Mouse (Mus musculus): ENCODE results near the gene Egflam. TPM values are rescaled to one million over a fixed set of nuclear protein-coding genes. Genes with fewer than 3 reads are reported as not detected.

Gene Egflam
- polyA plus RNA-seq, 1 experiment = 15.9 TPM

DNA sequence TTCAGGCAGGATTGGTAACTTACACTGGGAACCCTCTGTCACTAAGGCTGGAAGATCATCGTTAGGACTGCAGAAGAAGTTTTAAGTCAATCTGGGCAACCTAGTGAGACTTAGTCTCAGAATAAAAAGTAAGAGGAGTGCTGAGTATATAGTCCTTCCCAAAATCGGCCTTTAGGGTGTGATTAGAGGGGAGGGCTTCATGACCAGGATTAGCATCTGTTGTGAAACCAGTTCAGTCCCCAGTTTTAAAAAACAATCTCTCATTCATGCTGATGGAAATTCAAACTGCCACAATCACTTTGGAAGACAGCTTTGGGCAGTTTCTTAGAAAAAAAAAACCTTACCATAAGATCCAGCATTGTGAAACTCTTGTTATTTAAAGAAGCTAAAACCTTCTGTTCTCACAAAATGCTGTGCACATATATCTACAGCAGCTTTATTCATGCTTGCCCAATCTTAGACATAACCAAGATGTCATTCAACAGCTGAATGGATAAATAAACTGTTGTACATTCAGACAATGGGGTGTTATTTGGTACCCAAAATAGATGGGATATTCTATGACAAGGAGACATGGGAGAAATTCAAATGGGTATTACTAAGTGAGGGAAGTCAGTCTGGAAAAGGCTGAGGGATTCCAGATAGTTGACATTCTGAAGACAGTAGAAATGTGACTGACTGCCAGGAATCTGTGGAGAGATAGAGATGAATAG, 75.4 kb downstream of the Egflam start:
- TF ChIP-seq CTCF (IDR thresholded peaks at IDR 0.05; ENCODE audit: control insufficient read depth, insufficient read depth, insufficient replicate concordance, low read depth, low read length) (no peak), POLR2A (IDR thresholded peaks at IDR 0.05; ENCODE audit: control insufficient read depth, low read depth, low read length) (no peak)
- no peaks in the 10 kb centered on the region for H3K36me3 ChIP-seq (ENCODE audit: control insufficient read depth, insufficient read depth, low read length)
- H3K27ac ChIP-seq (ENCODE audit: control insufficient read depth, insufficient read depth, low read depth, low read length) = no peak overlapping the region
- H3K4me1 ChIP-seq (ENCODE audit: control insufficient read depth, insufficient read depth, low read length) = no peaks in the 10 kb centered on the region
- no peak overlapping the region for H3K4me3 ChIP-seq (ENCODE audit: control insufficient read depth, low read depth, low read length)
- no peaks in the 10 kb centered on the region for H3K27me3 ChIP-seq (ENCODE audit: control insufficient read depth, insufficient read depth, low read length)

DNA sequence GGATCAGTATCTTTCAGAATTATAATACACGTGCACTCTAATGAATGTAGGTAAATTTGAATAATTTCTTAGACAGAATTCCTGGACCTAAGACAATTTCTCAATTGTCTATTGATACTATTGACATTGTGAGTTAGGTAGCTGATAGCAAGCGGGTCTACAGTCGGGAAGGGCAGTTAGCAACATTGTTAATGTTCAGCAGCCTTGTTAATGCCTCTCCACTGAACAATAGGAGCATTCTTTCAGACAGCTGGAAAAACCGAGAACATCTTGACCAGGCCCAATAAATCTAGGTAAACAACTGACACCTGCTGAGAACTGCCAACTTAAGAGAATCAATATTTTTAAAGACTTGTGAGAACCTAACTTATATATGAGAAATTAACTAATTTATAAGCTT, 77.3 kb downstream of the Egflam start:
- H3K27me3 ChIP-seq (ENCODE audit: control insufficient read depth, insufficient read depth, low read length) = no peaks in the 10 kb centered on the region
- no peaks in the 10 kb centered on the region for H3K36me3 ChIP-seq (ENCODE audit: control insufficient read depth, insufficient read depth, low read length)
- no peak overlapping the region for H3K4me3 ChIP-seq (ENCODE audit: control insufficient read depth, low read depth, low read length)
- TF ChIP-seq CTCF (IDR thresholded peaks at IDR 0.05; ENCODE audit: control insufficient read depth, insufficient read depth, insufficient replicate concordance, low read depth, low read length) (no peak), POLR2A (IDR thresholded peaks at IDR 0.05; ENCODE audit: control insufficient read depth, low read depth, low read length) (no peak)
- no peak overlapping the region for H3K27ac ChIP-seq (ENCODE audit: control insufficient read depth, insufficient read depth, low read depth, low read length)
- H3K4me1 ChIP-seq (ENCODE audit: control insufficient read depth, insufficient read depth, low read length) = no peaks in the 10 kb centered on the region

DNA sequence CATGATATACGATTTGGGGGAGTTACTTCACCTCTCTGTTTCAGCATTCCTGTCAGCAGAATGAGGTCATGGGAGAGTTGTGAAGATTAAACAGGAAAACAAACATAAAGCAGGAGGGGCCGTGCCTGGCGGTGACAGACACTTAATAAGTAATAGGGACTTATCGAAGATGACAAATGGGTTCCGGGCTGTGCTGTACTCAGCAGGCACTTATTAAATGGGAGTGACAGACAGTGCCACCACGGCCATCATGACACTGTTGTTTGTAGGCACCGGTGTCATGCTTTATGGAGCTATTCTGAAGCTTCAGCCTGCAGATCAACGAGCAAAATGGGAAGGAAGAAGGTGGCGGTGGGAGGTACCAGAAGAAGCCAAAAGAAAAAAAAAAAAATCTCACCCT, 82.7 kb downstream of the Egflam start:
- TF ChIP-seq POLR2A (IDR thresholded peaks at IDR 0.05; ENCODE audit: control insufficient read depth, low read depth, low read length) (no peak), CTCF (IDR thresholded peaks at IDR 0.05; ENCODE audit: control insufficient read depth, insufficient read depth, insufficient replicate concordance, low read depth, low read length) (no peak)
- Histone ChIP-seq H3K4me1 (ENCODE audit: control insufficient read depth, insufficient read depth, low read length) (no peaks in the 10 kb centered on the region), H3K4me3 (ENCODE audit: control insufficient read depth, low read depth, low read length) (no peak overlapping the region), H3K36me3 (ENCODE audit: control insufficient read depth, insufficient read depth, low read length) (no peaks in the 10 kb centered on the region), H3K27ac (ENCODE audit: control insufficient read depth, insufficient read depth, low read depth, low read length) (no peak overlapping the region), H3K27me3 (ENCODE audit: control insufficient read depth, insufficient read depth, low read length) (no peaks in the 10 kb centered on the region)

DNA sequence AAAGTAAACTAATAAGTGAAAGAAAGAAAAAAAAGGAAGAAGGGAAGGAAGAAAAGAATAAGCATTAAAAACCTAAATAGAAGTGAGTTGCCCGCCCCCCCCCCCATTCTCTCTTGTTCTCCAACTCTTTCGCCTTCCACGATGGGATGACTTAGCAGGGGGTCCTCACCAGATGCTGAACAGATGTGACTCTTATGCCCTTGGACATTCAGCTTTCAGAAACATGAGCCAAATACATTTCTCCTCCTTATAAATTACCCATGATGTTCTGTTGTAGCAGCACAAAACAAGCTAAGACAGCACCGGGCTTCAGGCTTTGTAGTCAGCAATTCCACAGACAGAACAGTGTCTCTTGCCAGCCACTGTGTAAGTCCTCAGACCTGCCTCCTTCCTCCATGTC, 89.5 kb downstream of the Egflam start:
- Histone ChIP-seq H3K36me3 (ENCODE audit: control insufficient read depth, insufficient read depth, low read length) (no peaks in the 10 kb centered on the region), H3K27ac (ENCODE audit: control insufficient read depth, insufficient read depth, low read depth, low read length) (no peak overlapping the region), H3K27me3 (ENCODE audit: control insufficient read depth, insufficient read depth, low read length) (no peaks in the 10 kb centered on the region), H3K4me3 (ENCODE audit: control insufficient read depth, low read depth, low read length) (no peak overlapping the region), H3K4me1 (ENCODE audit: control insufficient read depth, insufficient read depth, low read length) (0 out of 2 replicates have a peak, but pooled peaks cover 2% of the 10 kb centered on the region)
- TF ChIP-seq CTCF (IDR thresholded peaks at IDR 0.05; ENCODE audit: control insufficient read depth, insufficient read depth, insufficient replicate concordance, low read depth, low read length) (no peak), POLR2A (IDR thresholded peaks at IDR 0.05; ENCODE audit: control insufficient read depth, low read depth, low read length) (no peak)

GRCm38 (mm10) chr15:7299892-7300291, 98.3 kb downstream of the Egflam start:
- TF ChIP-seq CTCF (IDR thresholded peaks at IDR 0.05; ENCODE audit: control insufficient read depth, insufficient read depth, insufficient replicate concordance, low read depth, low read length) = no peak
- no peak for TF ChIP-seq POLR2A (IDR thresholded peaks at IDR 0.05; ENCODE audit: control insufficient read depth, low read depth, low read length)

GRCm38 (mm10) chr15:7295199-7295598, 103.0 kb downstream of the Egflam start:
- no peak overlapping the region for H3K27ac ChIP-seq (ENCODE audit: control insufficient read depth, insufficient read depth, low read depth, low read length)
- no peak for TF ChIP-seq CTCF (IDR thresholded peaks at IDR 0.05; ENCODE audit: control insufficient read depth, insufficient read depth, insufficient replicate concordance, low read depth, low read length)
- no peak for TF ChIP-seq POLR2A (IDR thresholded peaks at IDR 0.05; ENCODE audit: control insufficient read depth, low read depth, low read length)
- H3K27me3 ChIP-seq (ENCODE audit: control insufficient read depth, insufficient read depth, low read length) = no peaks in the 10 kb centered on the region

More at GRCm38 (mm10) chr15:7299892-7300291, 98.3 kb downstream of the Egflam start:
- no peak overlapping the region for H3K4me3 ChIP-seq (ENCODE audit: control insufficient read depth, low read depth, low read length)
- no peak overlapping the region for H3K27ac ChIP-seq (ENCODE audit: control insufficient read depth, insufficient read depth, low read depth, low read length)
- H3K36me3 ChIP-seq (ENCODE audit: control insufficient read depth, insufficient read depth, low read length) = no peaks in the 10 kb centered on the region
- no peaks in the 10 kb centered on the region for H3K4me1 ChIP-seq (ENCODE audit: control insufficient read depth, insufficient read depth, low read length)
- H3K27me3 ChIP-seq (ENCODE audit: control insufficient read depth, insufficient read depth, low read length) = no peaks in the 10 kb centered on the region

GRCm38 (mm10) chr15:7292854-7293253, 105.3 kb downstream of the Egflam start:
- Histone ChIP-seq H3K4me3 (ENCODE audit: control insufficient read depth, low read depth, low read length) (no peak overlapping the region), H3K4me1 (ENCODE audit: control insufficient read depth, insufficient read depth, low read length) (peaks cover 3% of the 10 kb centered on the region; the same call in 1 of the 2 replicates), H3K27ac (ENCODE audit: control insufficient read depth, insufficient read depth, low read depth, low read length) (no peak overlapping the region), H3K36me3 (ENCODE audit: control insufficient read depth, insufficient read depth, low read length) (no peaks in the 10 kb centered on the region), H3K27me3 (ENCODE audit: control insufficient read depth, insufficient read depth, low read length) (no peaks in the 10 kb centered on the region)
- TF ChIP-seq CTCF (IDR thresholded peaks at IDR 0.05; ENCODE audit: control insufficient read depth, insufficient read depth, insufficient replicate concordance, low read depth, low read length) (no peak), POLR2A (IDR thresholded peaks at IDR 0.05; ENCODE audit: control insufficient read depth, low read depth, low read length) (no peak)

More at GRCm38 (mm10) chr15:7295199-7295598, 103.0 kb downstream of the Egflam start:
- H3K36me3 ChIP-seq (ENCODE audit: control insufficient read depth, insufficient read depth, low read length) = no peaks in the 10 kb centered on the region
- H3K4me1 ChIP-seq (ENCODE audit: control insufficient read depth, insufficient read depth, low read length) = no peaks in the 10 kb centered on the region
- H3K4me3 ChIP-seq (ENCODE audit: control insufficient read depth, low read depth, low read length) = no peak overlapping the region

Measured in testis, adult 2 months (tissue).